Mouse (Mus musculus): ENCODE data around the gene Adtrp.

GRCm38 (mm10) chr13:41850727-41851378 lies 3.4 kb upstream of the Adtrp start:
- TF ChIP-seq CTCF (IDR thresholded peaks at IDR 0.05; ENCODE audit: low read depth): no peak
- no peak for TF ChIP-seq EP300 (IDR thresholded peaks at IDR 0.05; ENCODE audit: low read depth)

All from liver, embryonic 14.5 days (tissue).